Mouse (Mus musculus) neutrophil, adult 5-6 weeks (primary cell): Measurements from ENCODE around the gene Fermt1. TPM values are rescaled to one million over a fixed set of nuclear protein-coding genes. Genes with fewer than 3 reads are reported as not detected.

Source experiments
- ATAC-seq: fragments of 151-379, 151-347 bp; 2 replicates; pipeline ENCODE4 v1.8.0; 2017; ENCODE audit warnings: mild to moderate bottlenecking, moderate TSS enrichment; ENCODE audit not compliant: insufficient number of reproducible peaks, poor library complexity, low FRiP score, severe bottlenecking; ENCODE audit errors: extremely low read depth
- total RNA-seq: library from RNA; stranded (forward); fragments of 200-1000 nt; gene quantifications from 2 replicates; pipeline ENCODE4 v1.2.3, GENCODE M21; 2017

Fermt1 gene
- total RNA-seq, 1 experiment from 2014 or later, result not detected

DNA sequence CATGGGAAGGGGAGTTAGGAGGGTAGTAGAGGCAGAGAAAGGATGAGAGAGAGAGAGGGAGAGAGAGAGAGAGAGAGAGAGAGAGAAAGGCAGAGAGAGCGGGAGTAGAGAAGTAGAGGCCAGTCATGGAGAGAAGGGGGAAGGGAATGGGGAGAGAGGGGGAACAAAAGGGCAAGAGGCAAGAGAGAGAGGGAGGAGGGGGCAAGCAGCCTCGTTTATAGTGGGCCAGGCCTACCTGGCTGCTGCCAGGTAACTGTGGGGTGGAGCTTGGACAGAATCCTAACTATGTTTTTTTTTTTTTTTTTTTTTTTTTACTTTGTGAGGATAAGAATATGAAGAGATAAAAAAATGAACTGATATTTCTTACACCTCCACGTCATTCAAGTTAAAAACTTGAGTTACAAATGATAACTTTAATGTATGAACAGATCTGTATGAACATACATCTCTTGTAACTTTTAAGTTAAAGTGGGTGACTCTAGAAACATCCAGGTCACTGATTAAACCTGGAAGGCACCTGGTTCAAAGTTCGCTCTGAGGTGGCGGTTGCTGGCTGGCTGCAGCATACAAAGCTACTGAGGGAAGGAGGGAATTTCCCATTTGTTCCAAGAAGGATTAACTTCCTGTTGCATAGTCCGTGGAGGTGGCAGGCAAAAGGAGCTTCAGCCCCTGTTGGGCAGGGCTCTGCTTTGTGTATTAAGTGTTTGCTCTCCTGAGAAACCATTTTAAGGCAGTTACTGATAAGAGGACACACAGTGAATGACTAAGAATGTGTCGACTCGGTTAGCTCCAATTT, 22.2 kb downstream of the Fermt1 start:
- ATAC-seq, result no peak

DNA sequence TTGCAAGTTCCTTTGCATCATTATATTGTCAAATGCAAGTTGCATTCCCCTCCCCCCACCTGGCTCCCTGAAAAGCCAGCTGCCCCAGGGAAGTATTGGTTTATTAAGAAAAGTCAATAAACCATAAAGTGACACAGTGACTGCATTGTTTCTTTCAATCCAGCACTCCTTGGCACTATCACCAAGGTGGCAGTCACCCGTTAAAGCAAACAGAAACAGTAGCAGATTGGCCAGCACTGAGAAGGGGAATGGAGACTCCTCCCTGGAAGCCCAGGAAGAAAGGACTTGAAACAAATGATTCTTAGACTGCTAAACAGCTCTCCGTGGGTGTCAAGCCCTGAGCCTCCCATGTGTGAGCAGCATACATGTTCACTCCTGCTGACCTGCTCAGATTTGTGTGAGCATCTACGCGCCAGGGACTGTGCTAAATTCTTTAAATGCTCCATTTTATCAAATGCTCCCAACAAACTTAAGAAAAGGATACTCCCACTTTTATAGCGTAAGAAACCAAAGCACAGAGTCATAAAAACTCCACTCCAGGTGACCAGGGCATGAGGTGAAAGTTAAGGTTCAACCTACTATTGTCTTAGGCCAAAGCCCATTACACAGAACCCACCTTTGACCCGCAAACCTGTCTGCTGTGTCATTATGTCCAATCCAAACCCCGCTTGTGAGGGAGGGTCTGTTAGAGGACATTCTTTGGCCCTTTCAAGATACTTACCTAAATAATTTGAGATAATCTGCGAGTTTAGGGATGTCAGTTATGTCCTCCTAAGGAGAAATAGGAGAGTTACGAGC, 23.4 kb downstream of the Fermt1 start:
- no peak for ATAC-seq

DNA sequence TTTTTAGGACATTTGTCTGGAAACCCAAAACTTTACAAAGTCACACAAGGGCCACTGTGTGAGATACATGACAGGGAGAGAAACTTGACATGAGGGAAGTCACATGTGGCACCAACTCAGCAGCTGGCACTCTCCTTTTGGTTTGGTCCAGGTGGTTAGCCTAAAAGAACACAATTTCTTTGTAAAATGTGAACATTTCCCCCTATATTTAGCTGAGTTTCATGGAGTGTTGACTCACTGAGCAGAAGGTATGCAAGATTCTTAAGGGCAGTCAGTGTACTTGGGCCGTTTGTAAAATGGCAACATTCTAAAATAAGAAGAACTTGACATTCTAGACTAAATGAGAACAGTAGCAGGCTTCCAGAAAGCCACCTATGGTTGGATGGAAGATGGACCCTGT, 30.9 kb downstream of the Fermt1 start:
- no peak for ATAC-seq

DNA sequence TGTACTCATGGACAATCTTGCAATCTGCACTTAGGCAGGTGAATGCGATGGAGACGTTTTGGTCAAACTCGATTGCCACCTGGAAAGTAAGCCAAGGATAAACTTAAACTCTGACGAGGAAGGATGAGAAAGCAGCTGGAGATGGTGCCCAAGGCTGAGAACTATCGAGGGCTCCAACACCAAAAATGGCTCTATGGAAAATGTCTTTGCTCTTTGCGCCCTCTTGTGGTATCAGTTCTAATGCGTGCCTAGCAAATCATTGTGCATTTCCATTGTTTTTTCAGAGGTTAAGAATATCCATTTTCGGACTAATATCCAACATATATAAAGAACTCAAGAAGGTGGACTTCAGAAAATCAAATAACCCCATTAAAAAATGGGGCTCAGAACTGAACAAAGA, 38.9 kb downstream of the Fermt1 start:
- ATAC-seq, result no peak

DNA sequence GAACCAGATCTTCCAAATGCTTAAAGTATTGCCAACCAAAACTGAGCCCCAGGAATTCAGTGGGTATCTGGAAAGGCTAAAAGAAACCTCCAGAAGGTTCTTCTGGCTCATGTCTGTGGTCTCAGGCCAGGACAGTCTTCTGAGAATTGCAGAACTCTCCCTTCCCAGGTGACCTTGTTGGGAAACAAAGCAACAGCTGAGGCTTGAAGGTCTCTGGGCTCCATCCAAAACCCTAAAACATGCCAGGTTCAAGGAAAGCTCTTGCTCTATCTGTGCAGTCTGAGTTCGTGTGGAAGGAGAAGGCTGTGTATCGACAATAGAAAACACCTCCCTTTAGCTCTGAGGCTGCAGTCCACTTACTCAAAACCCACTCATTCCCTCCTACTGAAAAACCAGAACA, 40.7 kb downstream of the Fermt1 start:
- no peak for ATAC-seq

DNA sequence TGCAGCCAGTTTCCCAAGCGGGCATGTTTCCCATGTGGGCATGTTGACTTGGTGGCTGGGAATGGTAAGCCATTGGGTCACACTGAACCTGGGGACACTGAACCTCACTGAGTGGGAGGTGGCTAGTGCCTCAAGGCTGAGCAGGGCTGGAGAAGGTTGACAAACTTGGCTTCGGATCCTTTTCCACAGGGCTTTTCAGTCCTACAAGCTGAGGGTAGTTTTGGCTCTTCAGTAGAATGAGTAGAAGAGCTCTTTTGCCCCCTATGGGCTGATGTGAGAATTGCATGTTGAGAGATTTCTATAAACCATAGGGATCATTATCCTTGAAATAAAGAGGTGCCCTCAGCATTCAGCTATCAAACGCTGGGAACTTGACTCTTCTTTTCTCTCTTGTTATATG, 42.2 kb downstream of the Fermt1 start:
- ATAC-seq, result peak; percentile 39; the same call in 1 of the 2 replicates

DNA sequence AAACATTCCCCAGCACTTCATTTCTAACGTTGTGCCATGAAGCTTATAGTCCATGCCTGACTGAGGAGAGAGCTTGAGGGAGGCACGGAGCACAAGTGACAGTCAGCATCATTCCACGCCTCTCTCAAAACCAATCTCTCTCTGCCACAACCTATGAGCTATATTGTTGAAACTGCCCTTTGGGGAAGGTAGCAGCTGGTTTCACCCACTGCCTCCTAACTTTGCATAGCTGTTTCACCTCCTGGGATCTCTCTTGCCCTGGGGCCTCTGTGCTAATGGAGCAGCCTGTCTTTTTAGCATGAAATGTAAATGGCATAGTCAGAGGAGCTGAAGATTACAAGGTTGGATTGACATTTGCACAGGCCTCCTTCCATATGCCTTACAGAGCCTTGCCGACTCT, 43.6 kb downstream of the Fermt1 start:
- no peak for ATAC-seq

DNA sequence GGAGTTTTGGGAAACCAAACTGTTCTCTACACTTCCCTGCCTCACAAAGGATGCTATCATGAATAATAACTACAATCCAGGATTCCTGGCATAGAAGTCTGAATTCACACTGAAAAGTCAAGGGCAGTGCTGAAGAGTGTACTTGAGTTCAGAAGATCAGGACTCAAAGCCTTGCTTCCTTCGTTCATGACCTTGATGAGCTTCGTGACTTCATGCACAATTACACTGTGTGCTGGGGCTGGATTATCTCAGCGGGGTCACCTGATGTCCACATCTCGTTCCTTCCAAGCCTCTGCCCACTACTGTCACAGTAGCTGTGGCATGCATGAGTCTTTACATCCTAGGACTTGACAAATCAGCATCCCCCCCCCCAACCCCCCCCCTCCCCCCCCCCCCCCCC, 44.1 kb downstream of the Fermt1 start:
- no peak for ATAC-seq

DNA sequence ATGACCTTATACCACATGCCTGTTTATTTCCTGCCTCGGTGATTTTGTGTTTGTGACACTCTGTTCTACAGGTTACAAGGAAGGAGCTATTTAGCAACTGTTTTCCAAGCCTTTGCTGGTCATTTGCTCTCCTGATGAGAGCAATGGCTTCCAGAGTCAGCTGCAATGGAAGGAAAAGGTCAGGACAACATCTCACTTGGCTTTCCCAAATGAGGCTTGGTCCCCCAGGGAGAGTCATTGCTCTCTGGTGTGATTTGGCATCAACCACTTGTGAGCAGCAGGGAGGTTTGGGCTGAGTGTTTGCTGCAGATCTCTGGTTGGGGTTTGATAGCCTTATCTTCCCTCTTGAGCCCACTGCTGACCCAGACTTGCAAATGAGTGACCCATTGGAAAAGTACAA, 45.1 kb downstream of the Fermt1 start:
- ATAC-seq, result no peak

DNA sequence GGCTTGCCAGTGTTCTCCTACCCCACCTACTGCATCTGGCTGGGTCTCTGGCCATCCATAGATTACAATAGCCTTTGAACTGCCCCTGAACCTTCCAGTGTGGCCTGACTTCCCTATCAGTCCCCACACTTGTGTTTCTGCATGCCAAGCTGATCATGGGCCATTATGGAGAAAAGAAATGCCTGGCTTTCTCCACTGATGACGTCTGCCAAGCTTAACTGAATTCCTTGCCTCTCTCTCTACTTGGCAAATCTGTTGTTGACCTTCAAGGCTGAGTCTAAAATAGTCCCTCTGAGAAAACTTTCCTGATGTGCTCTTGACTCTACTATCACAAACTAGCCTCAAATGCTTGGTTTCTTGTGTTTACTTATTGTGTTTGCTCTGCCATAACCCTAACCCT, 47.5 kb downstream of the Fermt1 start:
- ATAC-seq, result no peak

DNA sequence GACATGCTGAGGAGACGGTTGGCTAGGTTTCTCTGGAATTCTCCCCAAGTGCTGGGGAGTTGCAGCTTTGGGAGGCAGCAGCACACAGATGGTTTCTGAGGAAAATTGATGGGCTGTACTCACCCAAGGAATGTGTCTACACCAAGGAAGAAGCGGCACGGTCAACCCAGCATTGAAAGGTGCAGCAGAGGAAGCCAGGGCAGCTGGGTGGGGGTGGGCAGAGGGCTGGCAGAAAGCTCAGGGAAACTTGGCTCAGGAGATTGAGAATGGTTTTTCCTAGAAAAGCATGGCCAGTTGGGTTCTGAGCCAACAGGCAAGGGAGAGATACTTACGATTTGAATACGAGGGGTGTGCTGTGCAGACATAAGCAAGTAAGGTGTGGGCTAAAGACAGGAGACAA, 51.9 kb downstream of the Fermt1 start:
- ATAC-seq, result no peak

DNA sequence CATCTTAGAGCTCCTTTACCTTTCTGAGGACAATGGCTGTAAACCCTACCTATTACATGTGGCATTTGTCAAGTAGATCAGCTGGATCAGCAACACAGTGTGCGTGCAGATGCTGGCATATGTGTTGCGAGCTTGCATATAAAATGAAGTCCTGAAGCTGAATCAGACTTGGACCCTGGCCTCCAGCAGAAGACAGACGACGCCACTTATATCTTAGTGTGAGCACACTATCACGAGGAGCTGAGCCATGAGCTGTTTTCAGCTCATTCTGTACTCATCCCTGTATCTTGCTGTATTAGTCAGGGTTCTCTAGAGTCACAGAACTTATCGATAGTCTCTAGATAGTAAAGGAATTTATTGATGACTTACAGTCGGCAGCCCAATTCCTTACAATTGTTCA, 60.4 kb downstream of the Fermt1 start:
- ATAC-seq, result no peak

DNA sequence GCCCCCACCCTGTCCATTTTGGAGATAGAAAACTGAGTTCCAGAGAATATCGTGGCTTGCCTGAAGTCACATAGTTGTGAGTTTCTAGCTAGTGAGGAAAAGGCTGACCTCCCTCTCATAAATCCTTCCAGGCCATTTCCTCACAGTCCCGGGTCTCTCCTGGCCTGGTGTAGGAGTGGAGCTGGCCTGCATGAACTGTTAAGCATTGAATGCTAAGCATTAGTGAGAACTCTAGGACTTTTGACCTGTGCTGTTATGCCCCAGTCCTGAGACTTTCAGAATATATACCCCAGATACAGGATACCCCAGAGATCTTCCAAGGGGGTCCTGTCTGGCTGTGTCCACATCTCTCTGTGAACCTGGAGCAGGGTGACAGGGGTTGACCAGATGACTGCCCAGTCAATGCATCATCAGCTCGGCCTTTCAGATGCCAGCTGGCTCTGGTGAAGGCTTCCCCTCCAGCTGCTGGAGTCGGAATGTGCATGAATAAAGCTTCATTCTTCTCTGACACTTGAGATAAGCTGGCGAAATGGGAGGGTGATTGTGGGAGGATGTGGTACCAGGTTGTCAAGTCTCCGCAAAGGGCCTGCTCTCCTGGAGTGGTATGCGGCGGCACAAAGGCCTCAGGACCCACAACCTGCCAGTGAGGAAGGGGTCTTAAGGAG, 61.3 kb downstream of the Fermt1 start:
- ATAC-seq, result no peak

DNA sequence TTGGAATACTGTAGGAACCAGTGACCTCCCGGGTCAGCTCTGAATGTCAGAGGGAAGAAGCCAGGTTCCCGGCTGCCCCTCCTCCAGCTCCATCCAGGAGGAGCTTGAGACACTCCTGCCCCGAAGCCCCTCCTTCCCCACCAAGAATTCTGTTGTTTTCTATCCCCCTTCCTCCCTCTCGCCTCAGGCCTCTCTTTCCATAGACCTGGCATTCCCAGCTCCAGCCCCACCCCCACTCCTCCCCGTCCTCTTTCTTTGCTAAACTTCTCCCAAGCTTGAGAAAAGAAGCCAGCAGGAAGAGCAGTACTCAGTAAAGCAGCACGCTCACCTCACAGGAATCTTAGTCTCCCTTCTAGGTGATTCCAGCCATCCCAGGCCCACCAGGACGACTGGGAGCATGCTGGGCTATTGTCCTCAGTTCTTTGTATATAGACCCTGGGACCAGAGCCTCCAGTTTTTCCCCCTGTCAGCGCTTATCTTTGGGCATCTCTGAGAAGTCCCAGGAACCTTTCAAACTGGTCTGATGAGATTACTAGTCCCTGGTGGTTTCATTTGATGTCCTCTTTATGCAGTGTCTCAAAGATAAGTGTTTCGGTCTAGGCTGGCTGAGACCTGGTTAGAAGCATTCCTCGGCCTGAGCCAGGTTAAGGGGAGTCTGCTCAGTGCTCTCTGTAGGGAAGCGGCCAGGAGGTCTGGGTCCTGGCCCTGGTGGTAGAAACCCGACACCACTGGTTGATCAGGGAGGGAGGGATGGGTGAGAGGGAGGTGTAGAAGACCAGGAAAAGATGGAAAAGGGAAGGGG, 64.7 kb downstream of the Fermt1 start, which contains the start of gene Lrrn4:
Lrrn4 (minus strand) TSS at position 48 of the 802 bp plus-strand sequence.
- no peak for ATAC-seq

DNA sequence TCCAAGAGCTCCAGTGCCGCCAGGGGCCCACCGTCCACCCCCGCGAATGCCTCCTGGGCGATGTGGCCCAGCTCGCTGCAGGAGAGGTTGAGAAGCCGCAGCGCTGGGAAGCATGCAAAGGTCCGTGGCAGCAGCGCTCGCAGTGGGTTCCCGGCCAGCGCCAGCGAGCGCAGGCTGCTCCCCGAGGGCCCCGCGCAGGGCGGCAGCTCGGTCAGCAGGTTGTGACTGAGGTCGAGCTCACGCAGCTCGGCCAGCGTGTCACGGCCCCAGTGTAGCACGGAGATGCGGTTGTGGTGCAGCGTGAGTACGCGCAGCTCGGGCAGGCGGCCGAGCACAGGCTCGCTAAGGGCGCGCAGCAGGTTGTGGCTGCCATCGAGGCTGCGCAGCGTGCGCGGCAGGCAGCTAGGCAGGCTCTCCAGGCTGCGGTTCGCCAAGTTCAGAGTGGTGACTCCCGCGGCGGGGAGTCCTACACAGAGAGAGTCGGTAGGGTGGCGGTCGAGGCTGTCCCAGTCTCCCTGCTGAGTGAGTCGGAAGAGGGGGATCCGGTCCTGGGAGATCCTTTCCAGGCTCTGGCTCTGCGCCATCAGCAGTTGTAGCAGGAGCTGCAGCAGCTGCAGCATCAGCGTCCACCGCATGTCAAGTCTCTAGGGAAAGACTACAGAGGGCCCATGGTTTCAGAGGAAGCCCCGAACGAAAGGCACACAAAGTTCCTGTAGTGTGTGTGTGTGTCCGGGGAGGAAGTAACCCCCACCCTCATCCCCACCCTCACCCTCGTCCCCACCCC, 66.3 kb downstream of the Fermt1 start:
- ATAC-seq, result peak; percentile 21; the same call in 1 of the 2 replicates

DNA sequence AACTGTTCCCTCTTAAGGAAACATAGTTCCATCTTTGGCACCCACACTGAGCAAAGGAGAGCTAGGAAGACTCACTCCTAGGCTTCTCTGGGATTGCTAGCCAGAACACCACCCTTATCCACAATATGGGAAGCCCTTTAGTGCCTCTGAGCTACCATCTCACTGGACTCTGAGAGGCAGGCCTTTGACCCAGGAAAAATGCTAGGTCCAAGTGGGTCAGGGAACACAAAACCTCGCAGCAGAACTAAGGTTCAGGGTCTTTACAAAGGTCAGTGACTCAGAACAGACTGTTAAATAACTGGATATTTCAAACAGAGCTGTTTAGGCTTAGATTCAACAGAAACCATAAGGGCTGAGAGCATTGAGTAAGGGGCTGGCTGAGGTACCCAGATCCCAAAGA, 68.7 kb downstream of the Fermt1 start:
- no peak for ATAC-seq

DNA sequence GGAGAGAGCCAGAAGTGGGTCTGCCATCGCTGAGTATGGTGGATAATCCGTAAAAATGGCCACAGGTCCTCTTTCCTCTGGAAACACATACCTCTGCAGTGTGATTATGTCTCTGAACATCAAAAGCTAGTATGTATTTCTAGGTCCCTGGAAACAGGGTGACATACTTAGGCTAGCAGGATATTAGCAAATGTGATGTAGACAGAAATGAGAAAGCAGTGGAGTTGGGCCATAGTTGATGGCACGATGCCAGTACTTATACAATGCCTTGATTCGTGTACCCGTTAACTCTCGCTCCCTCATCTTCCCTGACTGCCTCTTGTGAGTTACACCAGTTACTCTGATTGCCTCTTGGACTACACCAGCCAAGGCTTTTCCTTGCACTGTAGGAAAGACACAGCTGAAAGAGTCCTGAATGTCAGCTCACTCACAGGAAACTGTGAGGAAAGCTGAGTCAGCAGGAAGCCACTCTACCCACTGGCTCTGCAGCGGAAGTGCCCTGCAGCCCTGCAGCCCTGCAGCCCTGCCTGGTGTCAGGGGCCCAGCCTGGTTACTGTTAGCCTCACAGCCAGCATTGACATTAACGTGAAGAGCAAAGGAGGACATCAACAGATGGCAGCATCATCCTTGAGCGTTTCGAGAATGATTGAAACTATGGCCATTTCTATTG, 71.9 kb downstream of the Fermt1 start:
- ATAC-seq, result no peak

DNA sequence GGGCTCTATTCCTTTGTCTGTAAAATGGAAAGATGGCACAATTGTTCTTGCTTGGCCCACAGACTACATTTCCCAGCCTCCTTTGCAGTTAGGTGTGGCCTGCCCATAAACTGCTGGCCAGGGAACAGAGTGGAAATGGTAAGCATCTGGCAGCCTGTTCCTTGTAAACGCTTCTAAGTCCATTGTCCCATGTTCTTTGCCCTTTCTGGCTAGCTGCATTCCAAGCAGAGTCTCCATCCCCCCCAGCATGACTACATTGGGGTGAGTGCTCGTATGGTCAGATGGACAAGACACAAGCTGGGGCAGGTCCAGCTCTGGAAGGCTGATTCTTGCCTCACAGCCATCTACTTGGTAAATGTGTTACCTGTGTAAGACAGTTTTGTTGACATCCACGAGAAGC, 74.0 kb downstream of the Fermt1 start:
- ATAC-seq, result no peak
